Mouse (Mus musculus) heart, embryonic 16.5 days (tissue): ENCODE measurements at regions not wholly inside any gene's neighbourhood (a gene's known extent, or its start where the extent isn't known, plus 50 kb on each side); places are given as distances from the start of the nearest gene placed in this dataset.

ENCODE experiments used
- ATAC-seq: fragments of 200-750 bp; cut with Nextera tagmentation; replicated peaks from 2 replicates; pipeline ENCODE4 v1.8.0; 2017; ENCODE audit warnings: moderate number of reproducible peaks; ENCODE audit not compliant: insufficient read depth, low FRiP score; ENCODE audit errors: extremely low read depth
- H3K27ac ChIP-seq: fragments of 300-500 bp; sonication (generic); 2 replicates; pipeline ENCODE4 v1.5.1; 2014; ENCODE audit warnings: mild to moderate bottlenecking, low read length, control low read depth, moderate library complexity
- H3K27me3 ChIP-seq: fragments of 300-500 bp; sonication (generic); 2 replicates; pipeline ENCODE4 v1.6.1; 2014; ENCODE audit warnings: low read length, mixed read lengths; ENCODE audit not compliant: control insufficient read depth, insufficient read depth
- H3K36me3 ChIP-seq: fragments of 300-500 bp; sonication (generic); 2 replicates; pipeline ENCODE4 v1.6.1; 2014; ENCODE audit not compliant: control insufficient read depth, insufficient read depth
- H3K4me1 ChIP-seq: fragments of 300-500 bp; sonication (generic); 2 replicates; pipeline ENCODE4 v1.6.1; 2014; ENCODE audit warnings: low read length, mixed read lengths; ENCODE audit not compliant: control insufficient read depth, insufficient read depth
- H3K4me2 ChIP-seq: fragments of 300-500 bp; sonication (generic); 2 replicates; pipeline ENCODE4 v1.6.1; 2014; ENCODE audit warnings: low read depth, mild to moderate bottlenecking, control low read depth, low read length
- H3K4me3 ChIP-seq: fragments of 300-500 bp; sonication (generic); 2 replicates; pipeline ENCODE4 v1.5.1; 2014; ENCODE audit warnings: mild to moderate bottlenecking, control low read depth, low read length
- H3K9ac ChIP-seq: fragments of 300-500 bp; sonication (generic); 2 replicates; pipeline ENCODE4 v1.6.1; 2014; ENCODE audit warnings: low read length, control low read depth
- H3K9me3 ChIP-seq: fragments of 300-500 bp; sonication (generic); replicated peaks from 2 replicates; pipeline ENCODE4 v1.6.1; 2016; ENCODE audit warnings: low read length; ENCODE audit not compliant: control insufficient read depth
- WGBS: fragments of 180-500 bp; shearing (Covaris S2); extraction: QIAGEN DNeasy Blood & Tissue Kit; methylation state at CpG from one replicate; pipeline ENCODE4 v1.1.7; 2014; 5-methylcytosine and 5-hydroxymethylcytosine counted together

DNA sequence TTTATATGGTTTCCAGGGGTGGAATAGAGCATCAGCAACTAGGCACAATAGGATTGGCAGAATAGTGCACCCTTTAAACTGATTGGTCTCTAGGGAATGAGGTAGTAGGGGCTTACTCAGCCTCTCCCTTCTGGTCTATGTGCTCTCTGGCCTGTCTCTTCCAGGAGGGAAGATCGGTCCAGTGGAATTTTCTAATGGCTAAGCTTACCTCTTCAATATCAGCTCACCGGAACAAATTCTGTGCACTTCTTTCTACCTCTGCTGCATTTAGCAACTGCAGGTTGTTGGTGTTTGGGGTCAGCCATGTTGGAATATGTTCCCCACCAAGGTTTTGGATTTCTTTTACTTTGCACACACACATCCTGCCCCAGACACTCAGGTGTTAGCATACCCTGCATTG lies 405.1 kb downstream of the Bcor start:
- no peak overlapping the region for H3K4me3 ChIP-seq
- H3K4me1 ChIP-seq, result peaks cover 10% of the 10 kb centered on the region
- H3K9ac ChIP-seq, result no peak overlapping the region
- no peak overlapping the region for H3K4me2 ChIP-seq
- no peaks in the 10 kb centered on the region; the same call in 1 of the 2 replicates for H3K9me3 ChIP-seq
- no peaks in the 10 kb centered on the region for H3K36me3 ChIP-seq
- H3K27me3 ChIP-seq, result no peaks in the 10 kb centered on the region; the same call in 1 of the 2 replicates
- H3K27ac ChIP-seq, result no peak overlapping the region
- no peak for ATAC-seq
- WGBS, result 88% methylated on average over 2 of the region's 2 CpGs

DNA sequence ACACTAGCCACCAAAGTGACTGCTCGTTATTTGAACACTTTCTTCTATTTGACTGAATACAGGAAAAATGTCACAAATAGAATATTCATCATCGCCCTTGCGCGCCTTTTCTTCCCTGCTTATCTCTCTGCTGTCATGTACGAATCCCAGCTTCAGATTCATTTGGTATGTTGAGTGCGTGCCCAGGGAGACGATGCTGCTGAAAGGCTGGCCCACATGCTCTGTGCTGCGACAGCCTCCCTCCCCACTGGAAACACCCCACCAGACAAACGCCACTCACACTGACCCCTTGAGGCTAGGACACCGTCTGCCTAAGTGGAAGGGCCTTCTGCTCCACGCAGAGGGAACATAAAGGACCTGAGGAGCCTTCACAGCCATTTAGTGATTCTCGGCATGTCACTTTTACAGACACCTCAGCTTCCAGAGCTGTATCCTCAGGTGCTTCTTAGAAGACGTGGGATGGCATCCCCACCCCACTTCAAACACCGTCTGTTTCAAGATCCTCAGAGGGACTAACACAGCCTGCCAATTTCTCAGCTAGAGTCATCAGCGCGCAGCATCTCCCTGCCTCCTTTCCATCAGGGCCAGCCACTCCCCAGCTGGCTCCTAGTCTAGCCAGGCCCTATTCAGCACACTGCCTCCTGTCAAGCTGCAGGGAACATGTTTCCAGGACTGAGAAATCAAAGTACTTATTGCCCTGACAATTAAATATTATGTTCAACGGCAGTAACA lies 396.6 kb downstream of the Bcor start:
- 50% methylated on average over 17 of the region's 17 CpGs for WGBS
- Histone ChIP-seq H3K4me1 (no peaks in the 10 kb centered on the region), H3K9me3 (no peaks in the 10 kb centered on the region), H3K36me3 (no peaks in the 10 kb centered on the region), H3K4me3 (no peak overlapping the region), H3K27me3 (no peaks in the 10 kb centered on the region; the same call in 1 of the 2 replicates), H3K4me2 (no peak overlapping the region), H3K27ac (no peak overlapping the region), H3K9ac (no peak overlapping the region)
- ATAC-seq, result no peak

DNA sequence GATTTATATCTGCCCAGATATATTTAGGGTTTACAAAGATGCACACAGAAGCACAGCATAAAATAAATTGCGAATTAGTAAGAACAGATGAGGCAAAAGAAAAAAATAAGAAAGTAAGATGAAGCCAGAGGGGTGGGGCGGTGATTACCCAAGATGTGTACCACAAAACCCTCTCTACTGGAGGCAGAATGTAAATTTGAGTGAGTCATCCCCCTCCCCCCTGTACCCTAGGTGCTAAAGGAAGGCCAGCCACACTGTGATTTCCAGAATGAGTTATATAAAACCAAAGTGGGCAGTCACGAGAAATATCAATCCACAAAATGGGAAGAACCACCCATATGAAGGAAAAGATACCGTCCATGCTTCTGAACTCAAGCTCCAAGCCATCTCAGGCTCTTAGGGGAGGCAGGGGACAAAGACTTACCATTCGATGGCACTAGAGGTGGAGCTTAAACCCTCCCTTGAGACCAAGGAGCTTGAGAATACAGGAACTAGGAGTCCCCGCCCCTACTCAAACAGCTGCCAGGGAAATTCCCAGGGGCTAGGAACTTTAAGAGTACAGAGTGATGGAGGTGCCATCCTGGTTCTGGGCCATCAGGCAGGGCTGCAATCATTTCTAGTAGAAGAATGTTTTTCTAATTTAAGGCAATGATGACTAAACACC lies 383.8 kb downstream of the Bcor start:
- no peaks in the 10 kb centered on the region; the same call in 1 of the 2 replicates for H3K9me3 ChIP-seq
- no peak overlapping the region for H3K4me2 ChIP-seq
- H3K9ac ChIP-seq, result no peak overlapping the region
- H3K27ac ChIP-seq, result no peak overlapping the region
- H3K27me3 ChIP-seq, result no peaks in the 10 kb centered on the region
- H3K4me1 ChIP-seq, result no peaks in the 10 kb centered on the region
- no peaks in the 10 kb centered on the region for H3K36me3 ChIP-seq
- 69% methylated on average over 6 of the region's 6 CpGs for WGBS
- no peak overlapping the region for H3K4me3 ChIP-seq
- no peak for ATAC-seq

DNA sequence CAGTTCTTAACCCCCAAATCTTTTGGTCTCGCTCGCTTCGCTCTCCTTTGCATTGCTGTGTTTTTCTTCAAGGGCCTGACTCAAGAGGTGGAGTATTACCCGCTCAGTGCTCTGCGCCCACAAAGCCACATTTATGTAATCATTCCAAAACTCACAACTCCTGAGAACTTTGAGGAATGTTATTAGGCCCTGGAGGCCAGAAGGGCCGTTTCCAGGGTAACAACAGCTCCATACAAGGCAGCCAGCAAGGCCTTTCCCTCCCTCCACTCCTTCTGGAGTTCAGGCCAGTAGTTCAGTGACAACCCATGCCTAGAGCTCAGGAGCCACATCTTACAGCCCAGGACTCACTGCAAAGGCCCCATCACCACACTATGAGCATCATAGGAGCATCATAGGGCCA lies 365.1 kb downstream of the Bcor start:
- no peak overlapping the region for H3K4me2 ChIP-seq

DNA sequence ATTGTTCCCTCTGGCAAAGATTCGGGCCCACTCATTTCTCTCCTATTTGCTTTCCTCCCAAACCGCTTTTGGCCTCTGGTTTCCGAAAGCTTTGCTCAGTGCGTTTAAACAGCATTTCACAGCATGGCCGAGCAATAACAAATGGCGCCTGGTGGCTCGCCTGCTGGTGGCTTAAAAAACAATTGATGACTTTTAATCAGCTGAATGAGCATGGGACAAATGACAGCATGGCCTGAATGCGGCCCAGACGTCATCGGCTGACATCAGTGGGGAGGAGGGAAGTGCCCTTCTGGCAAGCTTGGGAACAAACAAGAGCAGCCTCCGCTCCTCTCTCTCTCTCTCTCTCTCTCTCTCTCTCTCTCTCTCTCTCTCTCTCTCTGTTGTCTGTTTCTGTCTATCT lies 362.3 kb downstream of the Bcor start:
- no peak overlapping the region; the same call in 1 of the 2 replicates for H3K9ac ChIP-seq
- H3K4me2 ChIP-seq, result 0 out of 2 replicates have a peak overlapping the region, but pooled peaks have one; percentile 9
- H3K27me3 ChIP-seq, result peaks cover 7% of the 10 kb centered on the region; the same call in 1 of the 2 replicates
- peak; percentile 28 for ATAC-seq
- no peak overlapping the region for H3K4me3 ChIP-seq
- H3K27ac ChIP-seq, result no peak overlapping the region; the same call in 1 of the 2 replicates
- WGBS, result 21% methylated on average over 11 of the region's 11 CpGs
- H3K9me3 ChIP-seq, result no peaks in the 10 kb centered on the region
- no peaks in the 10 kb centered on the region for H3K36me3 ChIP-seq
- H3K4me1 ChIP-seq, result peaks cover 10% of the 10 kb centered on the region; the same call in 1 of the 2 replicates

More for the DNA sequence above, 365.1 kb downstream of the Bcor start:
- no peak overlapping the region for H3K9ac ChIP-seq
- H3K9me3 ChIP-seq, result no peaks in the 10 kb centered on the region
- H3K27ac ChIP-seq, result no peak overlapping the region
- no peak overlapping the region for H3K4me3 ChIP-seq
- no peaks in the 10 kb centered on the region for H3K36me3 ChIP-seq
- WGBS, result 78% methylated on average over 6 of the region's 6 CpGs
- no peaks in the 10 kb centered on the region for H3K27me3 ChIP-seq
- ATAC-seq, result no peak
- H3K4me1 ChIP-seq, result peaks cover 4% of the 10 kb centered on the region; the same call in 1 of the 2 replicates

GRCm38 (mm10) chrX:11798326-11798725 lies 361.8 kb downstream of the Bcor start:
- Histone ChIP-seq H3K27ac (no peak overlapping the region), H3K36me3 (no peaks in the 10 kb centered on the region), H3K4me3 (no peak overlapping the region), H3K4me2 (no peak overlapping the region), H3K4me1 (peaks cover 10% of the 10 kb centered on the region; the same call in 1 of the 2 replicates), H3K9me3 (no peaks in the 10 kb centered on the region), H3K27me3 (peaks cover 7% of the 10 kb centered on the region; the same call in 1 of the 2 replicates), H3K9ac (no peak overlapping the region)
- no peak for ATAC-seq
- WGBS, result 20% methylated on average over 3 of the region's 3 CpGs

DNA sequence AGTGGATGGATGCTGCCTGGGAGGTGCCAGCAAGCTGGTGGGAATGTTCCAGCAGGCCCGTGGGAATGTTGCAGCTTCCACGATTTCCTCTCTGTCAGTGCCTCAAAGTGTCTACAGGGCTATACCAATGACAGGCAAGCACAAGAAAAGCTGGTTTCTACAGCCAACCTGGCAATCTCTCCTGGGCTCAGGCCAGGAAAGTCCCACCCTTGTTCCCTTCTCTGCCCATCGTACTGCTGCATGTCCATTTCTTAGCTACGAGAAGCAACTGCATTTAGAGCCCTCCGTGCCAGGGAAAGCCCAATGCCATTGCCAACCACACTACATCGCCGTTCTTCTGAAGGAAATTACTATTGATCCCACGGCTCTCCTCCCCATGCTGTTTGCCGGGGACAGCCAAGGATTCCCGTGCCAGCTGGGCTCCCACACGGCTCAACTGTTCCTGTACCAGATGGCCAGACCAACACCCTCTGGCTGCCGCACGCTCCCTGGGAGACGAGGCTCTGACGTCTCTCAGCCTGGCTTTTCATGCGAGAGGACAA lies 359.7 kb downstream of the Bcor start:
- 64% methylated on average over 16 of the region's 16 CpGs for WGBS
- Histone ChIP-seq H3K27ac (no peak overlapping the region), H3K4me3 (no peak overlapping the region), H3K36me3 (no peaks in the 10 kb centered on the region), H3K9ac (no peak overlapping the region), H3K4me2 (no peak overlapping the region), H3K4me1 (peaks cover 12% of the 10 kb centered on the region), H3K9me3 (no peaks in the 10 kb centered on the region), H3K27me3 (peaks cover 7% of the 10 kb centered on the region; the same call in 1 of the 2 replicates)
- ATAC-seq, result no peak

DNA sequence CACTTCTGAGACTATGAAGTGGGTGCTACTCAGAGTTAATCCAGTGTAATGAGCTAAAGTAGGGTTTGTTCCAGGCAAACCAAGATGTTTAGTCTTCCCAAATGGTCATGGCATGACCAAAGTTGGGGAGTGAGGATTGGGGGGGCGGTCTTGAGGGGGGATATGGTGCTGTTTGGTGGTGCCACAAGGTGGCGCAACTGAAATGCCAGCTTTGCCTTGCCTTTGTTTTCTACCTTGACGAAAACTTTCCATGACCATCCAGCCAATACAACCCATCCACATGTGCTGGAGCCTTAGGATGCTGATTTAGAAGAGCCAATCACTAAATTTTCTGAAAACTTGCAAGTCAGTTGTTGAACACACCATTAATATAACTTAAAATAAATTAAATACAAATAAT lies 358.9 kb downstream of the Bcor start:
- H3K4me1 ChIP-seq, result peaks cover 12% of the 10 kb centered on the region
- no peak overlapping the region for H3K27ac ChIP-seq
- WGBS, result 64% methylated on average over 3 of the region's 3 CpGs
- no peak overlapping the region for H3K9ac ChIP-seq
- no peak for ATAC-seq
- peaks cover 7% of the 10 kb centered on the region; the same call in 1 of the 2 replicates for H3K27me3 ChIP-seq
- no peaks in the 10 kb centered on the region for H3K36me3 ChIP-seq
- no peak overlapping the region for H3K4me3 ChIP-seq
- H3K4me2 ChIP-seq, result no peak overlapping the region
- no peaks in the 10 kb centered on the region for H3K9me3 ChIP-seq

GRCm38 (mm10) chrX:11801621-11802020 lies 358.5 kb downstream of the Bcor start:
- no peak for ATAC-seq
- no peak overlapping the region for H3K9ac ChIP-seq
- no peak overlapping the region for H3K4me2 ChIP-seq
- H3K27ac ChIP-seq, result no peak overlapping the region
- H3K9me3 ChIP-seq, result no peaks in the 10 kb centered on the region
- H3K4me3 ChIP-seq, result no peak overlapping the region
- peaks cover 7% of the 10 kb centered on the region; the same call in 1 of the 2 replicates for H3K27me3 ChIP-seq
- H3K36me3 ChIP-seq, result no peaks in the 10 kb centered on the region
- H3K4me1 ChIP-seq, result peaks cover 13% of the 10 kb centered on the region
- 46% methylated on average over 12 of the region's 12 CpGs for WGBS
